Mouse (Mus musculus) retina, adult 2 months (tissue): ENCODE results near the gene 2210016L21Rik.

ENCODE experiments used
- DNase-seq: peaks from one replicate; pipeline ENCODE4 v3.0.0-alpha.2; 2012; ENCODE audit warnings: low read depth, low spot score

Gene 2210016L21Rik

GRCm38 (mm10) chr5:114978473-114978872 is 36.5 kb downstream of the 2210016L21Rik start:
- no peak for DNase-seq

GRCm38 (mm10) chr5:114978888-114979249 is 36.9 kb downstream of the 2210016L21Rik start:
- DNase-seq = no peak

- peak; percentile 50 for DNase-seq
Observed at GRCm38 (mm10) chr5:114979250-114980121, 37.5 kb downstream of the 2210016L21Rik start.

- no peak for DNase-seq
Observed at GRCm38 (mm10) chr5:114980122-114980748, 38.3 kb downstream of the 2210016L21Rik start.

GRCm38 (mm10) chr5:114982001-114982400 is 40.0 kb downstream of the 2210016L21Rik start:
- no peak for DNase-seq

GRCm38 (mm10) chr5:114985074-114985473 is 43.1 kb downstream of the 2210016L21Rik start:
- DNase-seq = no peak

- no peak for DNase-seq
Observed at GRCm38 (mm10) chr5:114996447-114996846, 54.5 kb downstream of the 2210016L21Rik start.

- DNase-seq = no peak
Observed at GRCm38 (mm10) chr5:114997327-114997726, 55.4 kb downstream of the 2210016L21Rik start.
